ENCODE assay signal across 8 mouse cellular contexts in the genomic region with DNA sequence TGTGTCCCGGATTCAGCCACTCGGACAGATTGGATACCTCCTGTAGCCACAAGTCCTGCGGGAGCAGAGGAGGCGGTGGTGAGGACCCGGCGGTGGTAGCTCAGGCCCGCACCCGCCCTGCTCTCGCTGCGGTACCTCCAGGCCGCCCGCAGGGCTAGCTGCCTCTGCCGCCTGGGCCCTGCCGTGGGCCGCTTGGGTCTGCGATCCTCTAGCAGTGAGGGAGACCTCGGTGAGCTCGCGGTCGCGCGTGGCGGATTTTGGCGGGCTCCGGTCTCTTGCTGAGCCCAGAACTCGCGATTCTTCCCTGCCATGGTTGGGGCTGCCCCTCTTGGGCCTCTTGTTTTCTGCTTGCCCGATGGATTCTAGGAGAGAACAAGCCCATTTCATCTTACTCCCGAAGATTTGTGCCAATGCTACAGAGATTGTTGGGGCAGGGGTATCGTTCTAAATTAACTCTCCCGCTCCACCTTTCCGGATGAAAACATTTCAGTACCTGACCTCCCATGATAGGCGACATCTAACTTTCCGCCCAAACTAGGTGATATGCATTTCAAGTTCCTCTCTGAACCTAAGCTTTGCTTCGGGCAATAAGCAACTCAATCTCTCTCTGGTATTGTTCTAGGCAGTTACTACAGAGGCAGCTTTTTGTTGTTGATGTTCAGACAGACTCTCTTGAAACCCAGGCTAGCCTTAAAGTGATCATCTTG. TPM values are rescaled to one million over a fixed set of nuclear protein-coding genes. Genes with fewer than 3 reads are reported as not detected.
DNase-seq lines count a peak whose midpoint lies in the region; ATAC-seq and TF ChIP-seq lines count a peak whose summit lies in the region.

No protein-coding gene starts in this region.

- DNase-seq in lung, embryonic 14.5 days: peak; percentile 58
- DNase-seq in lung, postnatal 10 days: no peak
- peak; percentile 91 for DNase-seq in midbrain, embryonic 11.5 days (ENCODE audit: low spot score, missing footprints)
- no peak for DNase-seq in adrenal gland, adult (ENCODE audit: inconsistent age in 2 of 2, low spot score in 1 of 2)
- DNase-seq in layer of hippocampus, adult 8-10 months (ENCODE audit: low spot score in 2 of 2): no peak
- DNase-seq in Muller cell, postnatal 12 days (ENCODE audit: inconsistent ontology term): no peak

- no peak for TF ChIP-seq CTCF in lung, embryonic 14.5 days (IDR thresholded peaks at IDR 0.05; ENCODE audit: low read depth)

- H3K27ac ChIP-seq in lung, embryonic 14.5 days (ENCODE audit: low read depth): peak overlapping the region; percentile 89
- H3K27ac ChIP-seq in hindbrain, embryonic 12.5 days: peak overlapping the region; percentile 89
- H3K27ac ChIP-seq in midbrain, embryonic 11.5 days (ENCODE audit: low read depth, low read length): peak overlapping the region; percentile 61

- peak overlapping the region; percentile 68 for H3K4me2 ChIP-seq in lung, embryonic 14.5 days
- peak overlapping the region; percentile 78 for H3K4me2 ChIP-seq in hindbrain, embryonic 12.5 days (replicated peaks)
- peak overlapping the region; percentile 84 for H3K4me2 ChIP-seq in midbrain, embryonic 11.5 days

- H3K27me3 ChIP-seq in lung, embryonic 14.5 days (ENCODE audit: insufficient read depth, low read length): no peaks in the 10 kb centered on the region
- no peaks in the 10 kb centered on the region for H3K27me3 ChIP-seq in hindbrain, embryonic 12.5 days
- no peaks in the 10 kb centered on the region for H3K27me3 ChIP-seq in midbrain, embryonic 11.5 days (ENCODE audit: control insufficient read depth, insufficient read depth, low read length)

- H3K36me3 ChIP-seq in lung, embryonic 14.5 days (ENCODE audit: insufficient read depth): peaks cover 33% of the 10 kb centered on the region; the same call in 1 of the 2 replicates
- peaks cover 29% of the 10 kb centered on the region for H3K36me3 ChIP-seq in hindbrain, embryonic 12.5 days
- H3K36me3 ChIP-seq in midbrain, embryonic 11.5 days (ENCODE audit: control insufficient read depth, insufficient read depth, low read length): peaks cover 11% of the 10 kb centered on the region

- 2% methylated on average over 35 of the region's 35 CpGs for WGBS in lung, embryonic 14.5 days
- WGBS in hindbrain, embryonic 12.5 days: 2% methylated on average over 35 of the region's 35 CpGs
- WGBS in midbrain, embryonic 11.5 days: 3% methylated on average over 33 of the region's 35 CpGs

- H3K9me3 ChIP-seq in lung, embryonic 14.5 days (ENCODE audit: low read depth, low read length): no peaks in the 10 kb centered on the region
- H3K9me3 ChIP-seq in hindbrain, embryonic 12.5 days (replicated peaks): no peaks in the 10 kb centered on the region
- no peaks in the 10 kb centered on the region for H3K9me3 ChIP-seq in midbrain, embryonic 11.5 days (ENCODE audit: control insufficient read depth, low read length)

- peaks cover 10% of the 10 kb centered on the region; the same call in 1 of the 2 replicates for H3K4me1 ChIP-seq in lung, embryonic 14.5 days (ENCODE audit: insufficient read depth)
- H3K4me1 ChIP-seq in hindbrain, embryonic 12.5 days: peaks cover 33% of the 10 kb centered on the region
- peaks cover 18% of the 10 kb centered on the region for H3K4me1 ChIP-seq in midbrain, embryonic 11.5 days (ENCODE audit: control insufficient read depth, insufficient read depth, low read length)

- ATAC-seq in lung, embryonic 14.5 days (ENCODE audit: insufficient read depth): peak; percentile 79
- ATAC-seq in common myeloid progenitor, adult 5-6 weeks (replicated peaks; ENCODE audit: low read depth, poor library complexity, severe bottlenecking): peak; percentile 42; the same call in 1 of the 2 replicates
- peak; percentile 68 for ATAC-seq in hindbrain, embryonic 12.5 days (ENCODE audit: low FRiP score)
- ATAC-seq in midbrain, embryonic 11.5 days (ENCODE audit: low FRiP score): peak; percentile 68

- peak overlapping the region; percentile 82 for H3K4me3 ChIP-seq in lung, embryonic 14.5 days (ENCODE audit: low read depth, low read length)
- H3K4me3 ChIP-seq in hindbrain, embryonic 12.5 days: peak overlapping the region; percentile 78
- H3K4me3 ChIP-seq in midbrain, embryonic 11.5 days (ENCODE audit: low read depth, low read length): peak overlapping the region; percentile 92

- H3K9ac ChIP-seq in lung, embryonic 14.5 days: peak overlapping the region; percentile 96
- H3K9ac ChIP-seq in hindbrain, embryonic 12.5 days: peak overlapping the region; percentile 87
- peak overlapping the region; percentile 95 for H3K9ac ChIP-seq in midbrain, embryonic 11.5 days (ENCODE audit: low read length)

RNA-seq across cellular contexts. Expression of a gene that starts 0.5 kb away (rescaled TPM):
- polyA plus RNA-seq in lung, embryonic 14.5 days (2014; fragmentation: Nextera tagmentation; extraction: Ambion mirVana): 72.6 and 74.7 TPM in 2 replicates
- 19.7 and 27.5 TPM in 2 replicates for total RNA-seq in common myeloid progenitor, adult 5-6 weeks (2017)
- polyA plus RNA-seq in hindbrain, embryonic 12.5 days (2016; fragmentation: Nextera tagmentation; extraction: Ambion mirVana): 54.3 and 62.9 TPM in 2 replicates
- polyA plus RNA-seq in midbrain, embryonic 11.5 days (2014; fragmentation: Nextera tagmentation; extraction: Ambion mirVana): 61.0 and 68.7 TPM in 2 replicates
- total RNA-seq in layer of hippocampus, adult 8-10 months (2022): 10 to 100 TPM; 22.7 to 26.4 (median 22.7) TPM

RNA-seq across cellular contexts. Expression of a gene that starts 10.5 kb away (rescaled TPM):
- 10.0 and 10.1 TPM in 2 replicates for polyA plus RNA-seq in lung, embryonic 14.5 days (2014; fragmentation: Nextera tagmentation; extraction: Ambion mirVana)
- total RNA-seq in common myeloid progenitor, adult 5-6 weeks (2017): 2.6 and 2.9 TPM in 2 replicates
- polyA plus RNA-seq in hindbrain, embryonic 12.5 days (2016; fragmentation: Nextera tagmentation; extraction: Ambion mirVana): 16.3 and 17.6 TPM in 2 replicates
- polyA plus RNA-seq in midbrain, embryonic 11.5 days (2014; fragmentation: Nextera tagmentation; extraction: Ambion mirVana): 7.5 and 7.6 TPM in 2 replicates
- total RNA-seq in layer of hippocampus, adult 8-10 months (2022): 10 to 100 TPM; 31.0 to 34.7 (median 32.0) TPM

Comparison
In these comparisons a context has a peak if more than half of its experiments do, and no peak if none do; other contexts are left out.
1. DNase-seq: peak in lung, embryonic 14.5 days (single experiment) and midbrain, embryonic 11.5 days (single experiment); none in lung, postnatal 10 days (single experiment), adrenal gland, adult (0 of 2), layer of hippocampus, adult 8-10 months (0 of 2) and Muller cell, postnatal 12 days (single experiment).
2. Peak in every context shown above with its lines, with median percentiles within 50 percentile points of each other: ATAC-seq, H3K27ac ChIP-seq, H3K4me2 ChIP-seq, H3K4me3 ChIP-seq and H3K9ac ChIP-seq.